Mouse (Mus musculus) bone marrow macrophage, adult 2 months (primary cell): ENCODE data around the gene Golga4.

Experiments
- CTCF ChIP-seq: IDR thresholded peaks from 2 replicates; pipeline ENCODE4 v1.5.1; 2012; ENCODE audit warnings: low read depth, mild to moderate bottlenecking, low read length, moderate library complexity
- POLR2A ChIP-seq: IDR thresholded peaks from 2 replicates; pipeline ENCODE4 v1.6.1; 2012; ENCODE audit warnings: mild to moderate bottlenecking, low read depth, low read length, borderline replicate concordance

- TF ChIP-seq CTCF, result no peak
- no peak for TF ChIP-seq POLR2A
Measured at GRCm38 (mm10) chr9:118520011-118520410, 13.9 kb downstream of the Golga4 start.
